Mouse (Mus musculus) heart, postnatal 0 days (tissue): Measurements from ENCODE around the gene Cenpa. TPM values are rescaled to one million over a fixed set of nuclear protein-coding genes. Genes with fewer than 3 reads are reported as not detected.
A peak's percentile ranks its signal among the peaks of the same experiment; 100 is the strongest.
"Not testable (repeated sequence)": the region's sequence is repeated elsewhere in the genome, so short reads cannot be mapped to it uniquely, and the experiment has no call there.

Experiments used
- ATAC-seq: fragments of 200-750 bp; cut with Nextera tagmentation; 2 replicates; pipeline ENCODE4 v1.8.0; 2017; ENCODE audit warnings: low read depth, moderate number of reproducible peaks, moderate library complexity; ENCODE audit not compliant: insufficient read depth
- DNase-seq: peaks from one replicate; pipeline ENCODE4 v3.0.0-alpha.2; 2016; ENCODE audit warnings: low spot score
- H3K27ac ChIP-seq: fragments of 300-500 bp; sonication (generic); 2 replicates; pipeline ENCODE4 v1.5.1; 2014; ENCODE audit warnings: low read depth, mild to moderate bottlenecking
- H3K27me3 ChIP-seq: fragments of 300-500 bp; sonication (generic); 2 replicates; pipeline ENCODE4 v1.6.1; 2014; ENCODE audit warnings: low read length, mixed read lengths; ENCODE audit not compliant: control insufficient read depth, insufficient read depth
- H3K36me3 ChIP-seq: fragments of 300-500 bp; sonication (generic); replicated peaks from 2 replicates; pipeline ENCODE4 v1.6.1; 2014; ENCODE audit warnings: low read length, mixed read lengths; ENCODE audit not compliant: control insufficient read depth, insufficient read depth
- H3K4me1 ChIP-seq: fragments of 300-500 bp; sonication (generic); 2 replicates; pipeline ENCODE4 v1.6.1; 2014; ENCODE audit warnings: antibody characterized with exemption; ENCODE audit not compliant: control insufficient read depth, insufficient read depth
- H3K4me2 ChIP-seq: fragments of 300-500 bp; sonication (generic); 2 replicates; pipeline ENCODE4 v1.6.1; 2014; ENCODE audit warnings: low read depth, mild to moderate bottlenecking, low read length, moderate library complexity
- H3K4me3 ChIP-seq: fragments of 300-500 bp; sonication (generic); 2 replicates; pipeline ENCODE4 v1.5.1; 2014; ENCODE audit warnings: low read depth, low read length
- H3K9ac ChIP-seq: fragments of 300-500 bp; sonication (generic); replicated peaks from 2 replicates; pipeline ENCODE4 v1.6.1; 2014; ENCODE audit warnings: low read depth, low read length, mixed read lengths
- H3K9me3 ChIP-seq: fragments of 300-500 bp; sonication (generic); replicated peaks from 2 replicates; pipeline ENCODE4 v1.6.1; 2016; ENCODE audit warnings: low read length; ENCODE audit not compliant: control insufficient read depth
- CTCF ChIP-seq: IDR thresholded peaks from 2 replicates; pipeline ENCODE4 v1.5.1; 2016; ENCODE audit warnings: antibody characterized with exemption, control low read depth, low read depth
- EP300 ChIP-seq: IDR thresholded peaks from 2 replicates; pipeline ENCODE4 v1.6.1; 2016; ENCODE audit warnings: antibody characterized with exemption, low read depth
- WGBS: fragments of 180-500 bp; shearing (Covaris S2); extraction: QIAGEN DNeasy Blood & Tissue Kit; methylation state at CpG from one replicate; pipeline ENCODE4 v1.1.7; 2014; 5-methylcytosine and 5-hydroxymethylcytosine counted together
- polyA plus RNA-seq: library from polyadenylated mRNA; unstranded; fragments of >200 nt; fragmentation: Nextera tagmentation; extraction: Ambion mirVana; gene quantifications from 2 replicates; pipeline ENCODE4 v1.2.1, GENCODE M21; 2015
- total RNA-seq: library from RNA; depleted of rRNA; stranded (reverse); fragments of >200 nt; gene quantifications from 2 replicates; pipeline ENCODE4 v1.2.3, GENCODE M21; 2014; ENCODE audit warnings: low replicate concordance

Gene Cenpa
- total and polyA plus RNA-seq, 2 experiments from 2014 or later = 87.9 to 158 TPM

DNA sequence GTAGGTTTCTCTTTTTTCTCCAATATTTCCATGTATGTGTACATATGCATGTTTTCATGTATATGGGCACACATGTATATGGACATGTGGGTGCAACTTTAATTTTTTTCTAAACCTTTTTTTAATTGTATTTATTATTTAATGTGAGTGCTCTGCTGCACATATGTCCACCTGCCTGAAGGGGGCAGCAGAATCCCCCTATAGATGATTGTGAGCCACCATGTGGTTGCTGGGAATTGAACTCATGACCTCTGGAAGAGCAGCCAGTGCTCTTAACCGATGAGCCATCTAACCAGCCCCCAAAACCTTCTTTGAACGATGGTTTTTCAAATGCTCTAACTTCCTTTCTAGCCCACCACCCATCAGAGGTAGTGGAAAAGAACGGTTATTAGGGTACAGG is 17.4 kb downstream of the Cenpa start:
- H3K4me2 ChIP-seq = no peak overlapping the region
- ATAC-seq = no peak

DNA sequence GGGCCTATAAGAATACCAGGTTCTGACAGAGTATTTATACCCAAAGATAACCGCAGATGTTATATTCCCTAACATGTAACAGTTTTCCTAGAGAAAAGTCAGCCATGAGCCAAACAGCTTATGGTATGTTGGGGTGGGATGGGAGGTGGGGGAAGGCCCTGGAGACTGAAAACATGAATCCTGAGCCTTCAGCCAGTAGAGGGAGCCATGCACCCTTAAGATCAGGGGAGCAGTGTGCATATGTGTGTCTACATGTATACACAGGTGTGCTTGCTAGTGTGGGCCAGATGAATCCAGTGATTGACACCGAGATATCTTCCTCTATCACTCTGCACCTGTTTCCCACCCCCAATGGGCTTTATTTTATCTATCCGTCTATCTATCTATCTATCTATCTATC is 20.2 kb downstream of the Cenpa start:
- Histone ChIP-seq H3K36me3 (no peaks in the 10 kb centered on the region), H3K27me3 (no peaks in the 10 kb centered on the region), H3K4me2 (no peak overlapping the region), H3K4me1 (no peaks in the 10 kb centered on the region), H3K9me3 (no peaks in the 10 kb centered on the region), H3K27ac (no peak overlapping the region), H3K4me3 (no peak overlapping the region), H3K9ac (no peak overlapping the region)
- DNase-seq (no peak), ATAC-seq (no peak)
- TF ChIP-seq EP300 (no peak), CTCF (peak; percentile 44)
- 42% methylated on average over 3 of the region's 3 CpGs for WGBS

More for the DNA sequence above, 17.4 kb downstream of the Cenpa start:
- Histone ChIP-seq H3K4me1 (no peaks in the 10 kb centered on the region), H3K9ac (no peak overlapping the region), H3K27ac (no peak overlapping the region), H3K27me3 (no peaks in the 10 kb centered on the region), H3K4me3 (no peak overlapping the region), H3K36me3 (no peaks in the 10 kb centered on the region), H3K9me3 (no peaks in the 10 kb centered on the region)
- DNase-seq = no peak
- 67% methylated on average over 3 of the region's 3 CpGs for WGBS
- TF ChIP-seq EP300 = no peak
- TF ChIP-seq CTCF = no peak

DNA sequence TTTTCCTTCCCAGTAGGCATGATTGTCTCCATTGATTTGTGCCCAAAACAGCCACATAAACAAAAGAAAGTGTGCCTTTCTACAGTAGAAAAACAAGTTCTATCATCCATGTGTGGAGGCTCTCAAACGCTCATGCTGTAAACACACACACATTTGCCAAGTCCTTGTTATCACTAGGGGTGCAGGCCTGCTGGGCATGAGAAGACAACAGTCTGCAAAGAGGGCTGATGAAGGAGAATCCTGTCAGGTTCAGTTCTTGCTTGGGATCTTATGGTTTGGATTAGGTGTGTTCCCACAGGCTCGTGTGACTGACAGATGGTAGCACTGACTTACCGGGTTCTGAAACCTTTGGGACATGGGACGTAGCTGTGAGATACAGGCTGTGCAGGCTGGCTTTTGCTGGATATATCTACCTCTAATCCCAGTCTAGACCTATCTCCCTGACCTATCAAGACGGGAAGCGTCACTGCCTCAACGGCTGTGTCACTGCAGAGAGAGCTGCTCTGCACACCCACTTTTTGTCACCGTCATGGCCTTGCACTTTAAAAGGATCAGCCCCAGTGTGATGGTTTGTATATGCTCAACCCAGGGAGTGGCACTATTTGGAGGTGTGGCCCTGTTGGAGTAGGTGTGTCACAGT is 33.9 kb downstream of the Cenpa start:
- Histone ChIP-seq H3K4me2 (no peak overlapping the region), H3K27me3 (peaks cover 10% of the 10 kb centered on the region; the same call in 1 of the 2 replicates), H3K9me3 (no peaks in the 10 kb centered on the region), H3K4me1 (no peaks in the 10 kb centered on the region), H3K9ac (no peak overlapping the region), H3K27ac (no peak overlapping the region), H3K4me3 (no peak overlapping the region), H3K36me3 (no peaks in the 10 kb centered on the region)
- DNase-seq = no peak
- TF ChIP-seq EP300 (no peak), CTCF (no peak)
- 67% methylated on average over 8 of the region's 8 CpGs for WGBS
- no peak for ATAC-seq

- WGBS = 29% methylated on average over 4 of the region's 4 CpGs
These were observed 34.8 kb downstream of the Cenpa start for GRCm38 (mm10) chr5:30701373-30701772.

DNA sequence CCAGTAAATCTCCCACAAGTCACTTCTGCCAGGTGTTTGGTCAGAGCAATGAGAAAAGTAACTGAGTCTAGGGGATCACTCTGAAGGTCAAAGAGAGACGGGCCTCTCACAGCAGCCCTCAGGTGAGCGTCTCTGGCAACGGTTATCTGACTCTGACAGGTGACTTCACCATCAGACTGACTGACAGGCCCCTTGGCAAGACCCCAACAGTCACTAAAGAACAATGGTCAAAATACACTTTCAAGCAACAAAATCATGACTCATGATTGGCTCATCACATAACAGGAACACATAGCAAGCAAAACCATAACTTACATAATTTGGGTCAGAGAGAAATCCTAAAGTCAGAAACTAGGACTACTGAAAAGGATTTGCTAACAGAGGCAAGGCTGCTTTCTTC is 35.3 kb downstream of the Cenpa start:
- Histone ChIP-seq H3K36me3 (no peaks in the 10 kb centered on the region), H3K4me2 (no peak overlapping the region), H3K27ac (no peak overlapping the region), H3K9me3 (no peaks in the 10 kb centered on the region), H3K9ac (no peak overlapping the region), H3K4me1 (no peaks in the 10 kb centered on the region), H3K27me3 (peaks cover 10% of the 10 kb centered on the region; the same call in 1 of the 2 replicates), H3K4me3 (no peak overlapping the region)
- WGBS = 79% methylated on average over 3 of the region's 3 CpGs
- DNase-seq (no peak), ATAC-seq (no peak)
- no peak for TF ChIP-seq CTCF
- no peak for TF ChIP-seq EP300

More at GRCm38 (mm10) chr5:30701373-30701772, 34.8 kb downstream of the Cenpa start:
- not testable (repeated sequence) for H3K36me3 ChIP-seq, H3K4me2 ChIP-seq, H3K4me3 ChIP-seq, DNase-seq, ATAC-seq, H3K9me3 ChIP-seq, H3K4me1 ChIP-seq, H3K27ac ChIP-seq, H3K9ac ChIP-seq
- peaks cover 10% of the 10 kb centered on the region; the same call in 1 of the 2 replicates for H3K27me3 ChIP-seq
